Mouse (Mus musculus) heart, postnatal 4 days (tissue): ENCODE measurements around the gene Tepsin. TPM values are rescaled to one million over a fixed set of nuclear protein-coding genes. Genes with fewer than 3 reads are reported as not detected.

ENCODE experiments used
- DNase-seq: peaks from one replicate; pipeline ENCODE4 v3.0.0; 2021
- microRNA-seq, 2 experiments: library from miRNA; unstranded; fragments of <30 nt; microRNA quantifications; one replicate each; pipeline ENCODE4 v1.2.0; 2021 to 2022
- total RNA-seq, 2 experiments: library from RNA; stranded (reverse); gene quantifications; 2 replicates each; pipeline ENCODE4 v1.2.3; 2021

The Tepsin gene
- total RNA-seq, 2 experiments from 2014 or later, result 8.7 to 9.7 TPM

DNA sequence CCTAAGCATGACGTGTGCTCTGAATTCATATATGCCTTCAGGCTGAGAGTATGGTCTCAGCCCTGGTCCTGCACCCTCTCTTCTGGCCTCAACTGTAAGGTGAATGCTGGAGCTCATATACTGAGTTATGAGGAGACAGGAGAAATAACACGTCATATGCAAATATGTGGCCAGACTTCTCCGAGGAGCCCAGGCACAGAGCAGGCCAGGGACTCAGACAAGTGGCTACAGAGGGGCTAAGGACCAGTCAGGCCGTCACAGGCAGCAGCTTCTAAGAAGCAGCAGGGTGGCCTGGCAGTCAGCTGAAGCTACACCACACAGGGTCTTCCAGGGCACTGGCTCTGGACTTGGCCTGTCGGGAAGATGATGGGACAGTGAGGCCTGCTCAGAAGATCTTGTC, 35.2 kb downstream of the Tepsin start:
- no peak for DNase-seq

GRCm38 (mm10) chr11:120060634-120061033, 37.9 kb downstream of the Tepsin start:
- DNase-seq, result no peak

- DNase-seq, result no peak
These were observed 42.4 kb downstream of the Tepsin start for GRCm38 (mm10) chr11:120055953-120056732.

DNA sequence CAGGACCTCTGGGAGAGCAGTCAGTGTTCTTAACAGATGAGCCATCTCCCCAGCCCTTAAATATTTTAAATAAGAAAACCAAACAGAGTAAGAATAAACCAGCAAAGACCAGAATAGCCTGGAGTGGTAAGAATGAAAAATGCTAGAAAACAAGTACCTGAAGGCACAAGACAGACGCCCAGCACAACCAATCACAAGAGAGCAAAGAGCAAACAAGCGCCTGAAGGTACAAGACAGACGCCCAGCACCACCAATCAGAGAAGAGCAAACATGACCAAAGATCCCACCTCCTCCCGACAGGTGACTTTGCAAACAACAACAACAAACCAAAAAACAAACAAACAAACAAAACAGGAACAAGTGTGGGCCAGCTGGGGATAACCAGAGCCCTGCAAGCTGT, 44.7 kb downstream of the Tepsin start:
- no peak for DNase-seq

- DNase-seq, result peak; percentile 52
These were observed 46.3 kb downstream of the Tepsin start for GRCm38 (mm10) chr11:120052274-120052673.

- no peak for DNase-seq
These were observed 47.3 kb downstream of the Tepsin start for GRCm38 (mm10) chr11:120051124-120051811.

GRCm38 (mm10) chr11:120049067-120049466, 49.5 kb downstream of the Tepsin start:
- DNase-seq, result no peak

- DNase-seq, result no peak
These were observed 50.3 kb downstream of the Tepsin start for GRCm38 (mm10) chr11:120048252-120048556.

DNA sequence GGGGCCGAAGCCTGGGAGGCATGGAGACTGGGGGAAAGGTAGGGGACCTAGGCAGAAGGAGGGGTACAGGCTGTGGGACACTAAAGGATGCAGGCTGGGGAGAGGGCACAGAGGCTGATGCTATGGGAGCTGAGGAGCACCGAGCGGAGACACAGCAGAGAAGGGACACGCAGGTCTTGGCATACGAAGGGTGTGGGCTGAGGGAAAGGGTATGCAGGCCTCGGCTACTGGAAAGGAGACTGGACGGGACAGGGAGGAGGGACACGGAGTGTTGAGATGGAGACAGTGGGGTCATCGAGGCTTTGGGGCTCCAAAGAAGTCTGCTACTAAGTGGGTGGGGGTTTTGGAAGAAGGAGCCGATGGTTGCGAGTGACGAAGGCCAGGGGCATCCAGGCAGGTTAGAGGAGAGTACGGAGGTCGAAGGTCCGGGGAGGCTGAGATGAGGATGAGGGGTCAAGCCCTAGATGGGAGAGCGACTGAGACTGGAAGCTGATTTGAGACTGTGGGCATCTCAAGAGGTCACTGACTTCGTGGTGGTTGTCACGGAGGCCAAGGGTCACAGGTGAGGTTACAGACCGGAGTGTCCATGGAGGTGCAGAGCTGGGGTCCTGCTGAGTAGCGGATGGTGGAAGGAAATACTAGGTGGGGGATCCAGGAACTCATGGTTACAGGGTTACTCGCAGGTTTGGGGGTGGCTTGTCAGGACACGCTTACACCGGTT, 50.8 kb downstream of the Tepsin start:
- DNase-seq, result no peak

DNA sequence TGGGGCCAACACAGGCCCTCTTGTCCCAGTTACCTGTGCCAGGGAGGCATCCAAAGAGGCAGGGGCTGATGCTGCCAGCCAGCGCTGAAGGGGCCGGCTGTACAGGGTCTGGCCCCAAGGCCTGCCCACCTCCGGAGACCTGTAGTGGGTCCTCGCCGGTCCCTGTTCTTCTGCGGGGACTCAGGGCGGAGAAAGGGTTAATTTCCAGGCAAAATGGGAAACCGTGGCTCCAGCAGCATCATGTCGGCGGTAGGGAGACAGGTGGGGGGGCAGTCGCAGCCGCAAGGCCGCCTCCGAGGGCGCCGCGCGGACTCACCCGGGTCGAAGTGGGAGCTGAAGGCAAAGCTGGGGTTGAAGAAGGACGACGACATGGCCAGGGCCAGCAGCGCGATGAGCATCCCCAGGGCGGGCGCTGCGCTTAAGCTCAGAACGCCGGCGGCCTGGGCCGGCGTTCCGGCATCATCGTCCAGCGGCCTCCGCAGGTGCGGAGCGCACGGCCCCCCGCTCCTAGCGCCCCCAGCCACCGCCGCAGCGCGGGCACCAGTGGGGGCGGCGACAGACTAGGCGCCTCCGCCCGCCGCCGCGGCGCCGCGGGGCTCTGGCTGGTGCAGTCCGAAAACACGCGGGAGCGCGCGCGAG, 51.9 kb downstream of the Tepsin start, which contains the start of gene Aatk:
Gene Aatk, minus strand, starts transcription at position 615 of the 639 bp plus-strand sequence.
- DNase-seq, result no peak

- peak; percentile 45 for DNase-seq
These were observed 52.5 kb downstream of the Tepsin start for GRCm38 (mm10) chr11:120045839-120046552.

- no peak for DNase-seq
These were observed 53.2 kb downstream of the Tepsin start for GRCm38 (mm10) chr11:120045341-120045740.

GRCm38 (mm10) chr11:120042141-120042838, 56.2 kb downstream of the Tepsin start:
- DNase-seq, result no peak

DNA sequence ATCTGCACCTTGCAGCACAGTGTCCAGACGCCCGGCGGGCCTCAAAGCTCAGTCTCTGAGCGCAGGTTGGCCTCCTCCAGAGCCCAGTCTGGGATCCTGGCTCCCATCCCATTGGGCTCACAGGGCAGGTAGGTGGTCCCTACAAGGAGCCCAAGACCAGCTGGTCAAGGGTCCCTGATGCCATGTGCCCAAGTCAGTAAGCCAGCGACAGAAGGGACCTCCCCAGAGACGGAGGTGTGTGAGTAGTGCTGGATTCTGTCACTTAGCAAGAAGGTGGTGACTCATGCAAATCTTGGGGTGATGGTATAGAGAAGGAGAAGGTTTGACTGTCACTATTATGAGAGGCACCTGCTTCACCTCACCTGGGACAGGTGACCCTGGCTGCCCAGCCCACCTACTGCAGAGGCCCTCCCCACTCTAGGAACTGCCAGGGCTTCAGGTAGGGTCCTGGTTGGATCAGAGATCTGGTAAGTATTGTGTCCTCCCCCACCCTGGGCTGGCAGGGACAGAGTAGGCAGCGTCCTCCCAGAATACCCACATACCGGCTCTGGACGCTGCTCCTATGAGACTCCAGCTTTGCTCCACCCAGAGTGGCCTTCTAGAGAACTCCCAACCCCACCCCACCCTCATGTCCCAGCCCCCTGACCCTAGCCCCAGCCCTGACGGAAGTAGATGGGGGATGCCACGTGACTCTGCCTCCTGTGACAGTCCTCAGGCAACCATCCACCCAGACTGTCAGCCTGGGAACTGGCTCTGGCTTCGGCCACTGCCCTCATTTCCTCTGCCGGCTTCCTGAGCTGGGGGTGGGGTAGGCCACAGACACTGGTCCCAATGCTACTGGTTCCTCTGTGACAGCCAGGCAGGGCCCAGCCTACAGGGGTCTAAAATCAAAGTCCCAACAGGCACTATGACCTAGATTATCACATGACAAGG, 57.1 kb downstream of the Tepsin start:
- peak; percentile 78 for DNase-seq

Small RNA genes lying within 50 kb of the gene (microRNA-seq; reads per million reads assigned to microRNA genes)
- 0 reads per million in 2 experiments for gene Gm25948

Other genes starting within 250 kb of the Tepsin start
- 10 to 100 TPM; 42.4 to 43.3 TPM for gene Chmp6, start 185.3 kb downstream of the Tepsin start, total RNA-seq
- gene Baiap2, start 156.0 kb downstream of the Tepsin start, total RNA-seq, result 1 to 10 TPM; 8.0 to 8.3 TPM
- 1 to 10 TPM; 3.7 to 4.2 TPM for gene Aatk, start 51.6 kb downstream of the Tepsin start, total RNA-seq
- 10 to 100 TPM; 11.6 to 12.6 TPM for gene Cep131, start 11.9 kb downstream of the Tepsin start, total RNA-seq
- gene Ndufaf8, start 197 bp upstream of the Tepsin start, total RNA-seq, result 10 to 100 TPM; 51.6 to 63.0 TPM
- 100 to 1,000 TPM; 115 to 116 TPM for gene Slc38a10, start 52.6 kb upstream of the Tepsin start, total RNA-seq
- 10 to 100 TPM; 14.1 to 16.5 TPM for gene Bahcc1, start 134.2 kb upstream of the Tepsin start, total RNA-seq
- gene Actg1, start 249.8 kb upstream of the Tepsin start, total RNA-seq, result 1,000 to 10,000 TPM in 1 of 2 experiments, 100 to 1,000 TPM in 1; 930 to 1,002 TPM